Mouse (Mus musculus) heart, embryonic 14.5 days (tissue): ENCODE measurements around the gene Fermt1. TPM values are rescaled to one million over a fixed set of nuclear protein-coding genes. Genes with fewer than 3 reads are reported as not detected.

Experiments used
- ATAC-seq: fragments of 200-750 bp; cut with Nextera tagmentation; 2 replicates; pipeline ENCODE4 v1.8.0; 2017; ENCODE audit warnings: low read depth, moderate TSS enrichment; ENCODE audit not compliant: insufficient number of reproducible peaks, insufficient read depth, low FRiP score
- H3K27ac ChIP-seq, 2 experiments: fragments of 200-500 bp in 1 of 2; fragments of 300-500 bp in 1 of 2; sonication (generic) in 1 of 2; replicated peaks in 1 of 2; 2 replicates each; pipeline ENCODE4 v1.5.1; 2012 to 2014; ENCODE audit warnings: low read depth in 2 of 2, low read length in 2 of 2, control low read depth in 1 of 2, mild to moderate bottlenecking in 1 of 2, mixed read lengths in 1 of 2; ENCODE audit not compliant: control insufficient read depth in 1 of 2, insufficient read depth in 1 of 2
- H3K27me3 ChIP-seq: fragments of 300-500 bp; sonication (generic); 2 replicates; pipeline ENCODE4 v1.6.1; 2014; ENCODE audit warnings: mild to moderate bottlenecking, low read length, control low read depth; ENCODE audit not compliant: control insufficient read depth, insufficient read depth
- H3K36me3 ChIP-seq: fragments of 300-500 bp; sonication (generic); 2 replicates; pipeline ENCODE4 v1.6.1; 2014; ENCODE audit warnings: mild to moderate bottlenecking, control low read depth, low read length, mixed read lengths; ENCODE audit not compliant: control insufficient read depth, insufficient read depth
- H3K4me1 ChIP-seq, 2 experiments: fragments of 200-500 bp in 1 of 2; fragments of 300-500 bp in 1 of 2; sonication (generic) in 1 of 2; 2 replicates each; pipeline ENCODE4 v1.6.1; 2012 to 2014; ENCODE audit warnings: low read length in 2 of 2, control low read depth in 1 of 2, mixed read lengths in 1 of 2; ENCODE audit not compliant: control insufficient read depth in 2 of 2, insufficient read depth in 2 of 2
- H3K4me2 ChIP-seq: fragments of 300-500 bp; sonication (generic); 2 replicates; pipeline ENCODE4 v1.6.1; 2014; ENCODE audit warnings: mild to moderate bottlenecking, low read length
- H3K4me3 ChIP-seq, 2 experiments: fragments of 200-500 bp in 1 of 2; fragments of 300-500 bp in 1 of 2; sonication (generic) in 1 of 2; 2 replicates each; pipeline ENCODE4 v1.5.1; 2012 to 2014; ENCODE audit warnings: low read length in 2 of 2, mild to moderate bottlenecking in 2 of 2, control low read depth in 1 of 2, low read depth in 1 of 2, moderate library complexity in 1 of 2; ENCODE audit not compliant: control insufficient read depth in 1 of 2, insufficient read depth in 1 of 2
- H3K9ac ChIP-seq: fragments of 300-500 bp; sonication (generic); 2 replicates; pipeline ENCODE4 v1.6.1; 2014; ENCODE audit warnings: mild to moderate bottlenecking, low read length
- H3K9me3 ChIP-seq: fragments of 300-500 bp; sonication (generic); 2 replicates; pipeline ENCODE4 v1.6.1; 2016; ENCODE audit warnings: low read length, control low read depth; ENCODE audit not compliant: control insufficient read depth
- WGBS: fragments of 180-500 bp; shearing (Covaris S2); extraction: QIAGEN DNeasy Blood & Tissue Kit; methylation state at CpG from one replicate; pipeline ENCODE4 v1.1.7; 2014; 5-methylcytosine and 5-hydroxymethylcytosine counted together
- polyA plus RNA-seq: library from polyadenylated mRNA; unstranded; fragments of >200 nt; fragmentation: Nextera tagmentation; extraction: Ambion mirVana; gene quantifications from 2 replicates; pipeline ENCODE4 v1.2.1, GENCODE M21; 2014

Gene Fermt1
- polyA plus RNA-seq, 1 experiment from 2014 or later = not detected

DNA sequence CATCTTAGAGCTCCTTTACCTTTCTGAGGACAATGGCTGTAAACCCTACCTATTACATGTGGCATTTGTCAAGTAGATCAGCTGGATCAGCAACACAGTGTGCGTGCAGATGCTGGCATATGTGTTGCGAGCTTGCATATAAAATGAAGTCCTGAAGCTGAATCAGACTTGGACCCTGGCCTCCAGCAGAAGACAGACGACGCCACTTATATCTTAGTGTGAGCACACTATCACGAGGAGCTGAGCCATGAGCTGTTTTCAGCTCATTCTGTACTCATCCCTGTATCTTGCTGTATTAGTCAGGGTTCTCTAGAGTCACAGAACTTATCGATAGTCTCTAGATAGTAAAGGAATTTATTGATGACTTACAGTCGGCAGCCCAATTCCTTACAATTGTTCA lies 60.4 kb downstream of the Fermt1 start:
- Histone ChIP-seq H3K27me3 (peaks cover 7% of the 10 kb centered on the region), H3K9ac (no peak overlapping the region), H3K4me3 (no peak overlapping the region), H3K27ac (no peak overlapping the region), H3K4me1 (peaks cover 5 to 6% of the 10 kb centered on the region in 2 experiments; a peak in 2 of 4 replicates), H3K9me3 (no peaks in the 10 kb centered on the region), H3K4me2 (no peak overlapping the region), H3K36me3 (no peaks in the 10 kb centered on the region)
- WGBS = 67% methylated on average over 6 of the region's 7 CpGs
- ATAC-seq = no peak

DNA sequence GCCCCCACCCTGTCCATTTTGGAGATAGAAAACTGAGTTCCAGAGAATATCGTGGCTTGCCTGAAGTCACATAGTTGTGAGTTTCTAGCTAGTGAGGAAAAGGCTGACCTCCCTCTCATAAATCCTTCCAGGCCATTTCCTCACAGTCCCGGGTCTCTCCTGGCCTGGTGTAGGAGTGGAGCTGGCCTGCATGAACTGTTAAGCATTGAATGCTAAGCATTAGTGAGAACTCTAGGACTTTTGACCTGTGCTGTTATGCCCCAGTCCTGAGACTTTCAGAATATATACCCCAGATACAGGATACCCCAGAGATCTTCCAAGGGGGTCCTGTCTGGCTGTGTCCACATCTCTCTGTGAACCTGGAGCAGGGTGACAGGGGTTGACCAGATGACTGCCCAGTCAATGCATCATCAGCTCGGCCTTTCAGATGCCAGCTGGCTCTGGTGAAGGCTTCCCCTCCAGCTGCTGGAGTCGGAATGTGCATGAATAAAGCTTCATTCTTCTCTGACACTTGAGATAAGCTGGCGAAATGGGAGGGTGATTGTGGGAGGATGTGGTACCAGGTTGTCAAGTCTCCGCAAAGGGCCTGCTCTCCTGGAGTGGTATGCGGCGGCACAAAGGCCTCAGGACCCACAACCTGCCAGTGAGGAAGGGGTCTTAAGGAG lies 61.3 kb downstream of the Fermt1 start:
- no peak; the same call in 1 of the 2 replicates for ATAC-seq
- Histone ChIP-seq H3K27me3 (peaks cover 14% of the 10 kb centered on the region), H3K36me3 (no peaks in the 10 kb centered on the region), H3K9ac (no peak overlapping the region), H3K4me1 (peaks cover 6 to 11% of the 10 kb centered on the region in 2 experiments; a peak in 2 of 4 replicates), H3K4me2 (no peak overlapping the region), H3K27ac (no peak overlapping the region), H3K4me3 (no peak overlapping the region), H3K9me3 (no peaks in the 10 kb centered on the region)
- WGBS = 37% methylated on average over 8 of the region's 8 CpGs

DNA sequence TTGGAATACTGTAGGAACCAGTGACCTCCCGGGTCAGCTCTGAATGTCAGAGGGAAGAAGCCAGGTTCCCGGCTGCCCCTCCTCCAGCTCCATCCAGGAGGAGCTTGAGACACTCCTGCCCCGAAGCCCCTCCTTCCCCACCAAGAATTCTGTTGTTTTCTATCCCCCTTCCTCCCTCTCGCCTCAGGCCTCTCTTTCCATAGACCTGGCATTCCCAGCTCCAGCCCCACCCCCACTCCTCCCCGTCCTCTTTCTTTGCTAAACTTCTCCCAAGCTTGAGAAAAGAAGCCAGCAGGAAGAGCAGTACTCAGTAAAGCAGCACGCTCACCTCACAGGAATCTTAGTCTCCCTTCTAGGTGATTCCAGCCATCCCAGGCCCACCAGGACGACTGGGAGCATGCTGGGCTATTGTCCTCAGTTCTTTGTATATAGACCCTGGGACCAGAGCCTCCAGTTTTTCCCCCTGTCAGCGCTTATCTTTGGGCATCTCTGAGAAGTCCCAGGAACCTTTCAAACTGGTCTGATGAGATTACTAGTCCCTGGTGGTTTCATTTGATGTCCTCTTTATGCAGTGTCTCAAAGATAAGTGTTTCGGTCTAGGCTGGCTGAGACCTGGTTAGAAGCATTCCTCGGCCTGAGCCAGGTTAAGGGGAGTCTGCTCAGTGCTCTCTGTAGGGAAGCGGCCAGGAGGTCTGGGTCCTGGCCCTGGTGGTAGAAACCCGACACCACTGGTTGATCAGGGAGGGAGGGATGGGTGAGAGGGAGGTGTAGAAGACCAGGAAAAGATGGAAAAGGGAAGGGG lies 64.7 kb downstream of the Fermt1 start, which contains the start of gene Lrrn4:
TSS of gene Lrrn4 (minus strand) at position 48 of the 802 bp plus-strand sequence.
- Histone ChIP-seq H3K9ac (peak within 1 kb of the TSS; percentile 64; the same call in 1 of the 2 replicates), H3K9me3 (no peaks in the 10 kb centered on the region), H3K4me3 (peak within 1 kb of the TSS; percentile 59 to 60), H3K4me1 (peaks cover 8 to 17% of the 10 kb centered on the region in 2 experiments; a peak in 2 of 4 replicates), H3K4me2 (peak within 1 kb of the TSS; percentile 97), H3K36me3 (no peaks in the 10 kb centered on the region), H3K27me3 (peaks cover 44% of the 10 kb centered on the region), H3K27ac (no peak within 1 kb of the TSS)
- no peak for ATAC-seq
- 13% methylated on average over 12 of the region's 12 CpGs for WGBS

DNA sequence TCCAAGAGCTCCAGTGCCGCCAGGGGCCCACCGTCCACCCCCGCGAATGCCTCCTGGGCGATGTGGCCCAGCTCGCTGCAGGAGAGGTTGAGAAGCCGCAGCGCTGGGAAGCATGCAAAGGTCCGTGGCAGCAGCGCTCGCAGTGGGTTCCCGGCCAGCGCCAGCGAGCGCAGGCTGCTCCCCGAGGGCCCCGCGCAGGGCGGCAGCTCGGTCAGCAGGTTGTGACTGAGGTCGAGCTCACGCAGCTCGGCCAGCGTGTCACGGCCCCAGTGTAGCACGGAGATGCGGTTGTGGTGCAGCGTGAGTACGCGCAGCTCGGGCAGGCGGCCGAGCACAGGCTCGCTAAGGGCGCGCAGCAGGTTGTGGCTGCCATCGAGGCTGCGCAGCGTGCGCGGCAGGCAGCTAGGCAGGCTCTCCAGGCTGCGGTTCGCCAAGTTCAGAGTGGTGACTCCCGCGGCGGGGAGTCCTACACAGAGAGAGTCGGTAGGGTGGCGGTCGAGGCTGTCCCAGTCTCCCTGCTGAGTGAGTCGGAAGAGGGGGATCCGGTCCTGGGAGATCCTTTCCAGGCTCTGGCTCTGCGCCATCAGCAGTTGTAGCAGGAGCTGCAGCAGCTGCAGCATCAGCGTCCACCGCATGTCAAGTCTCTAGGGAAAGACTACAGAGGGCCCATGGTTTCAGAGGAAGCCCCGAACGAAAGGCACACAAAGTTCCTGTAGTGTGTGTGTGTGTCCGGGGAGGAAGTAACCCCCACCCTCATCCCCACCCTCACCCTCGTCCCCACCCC lies 66.3 kb downstream of the Fermt1 start:
- under 1% methylated on average over 58 of the region's 58 CpGs for WGBS
- Histone ChIP-seq H3K27ac (no peak overlapping the region), H3K36me3 (no peaks in the 10 kb centered on the region), H3K9me3 (no peaks in the 10 kb centered on the region), H3K27me3 (peaks cover 44% of the 10 kb centered on the region), H3K4me1 (peaks cover 7 to 17% of the 10 kb centered on the region in 2 experiments; a peak in 2 of 4 replicates), H3K9ac (peak overlapping the region; percentile 64), H3K4me3 (peak overlapping the region; percentile 59 to 60), H3K4me2 (peak overlapping the region; percentile 97)
- peak; percentile 47; the same call in 1 of the 2 replicates for ATAC-seq

DNA sequence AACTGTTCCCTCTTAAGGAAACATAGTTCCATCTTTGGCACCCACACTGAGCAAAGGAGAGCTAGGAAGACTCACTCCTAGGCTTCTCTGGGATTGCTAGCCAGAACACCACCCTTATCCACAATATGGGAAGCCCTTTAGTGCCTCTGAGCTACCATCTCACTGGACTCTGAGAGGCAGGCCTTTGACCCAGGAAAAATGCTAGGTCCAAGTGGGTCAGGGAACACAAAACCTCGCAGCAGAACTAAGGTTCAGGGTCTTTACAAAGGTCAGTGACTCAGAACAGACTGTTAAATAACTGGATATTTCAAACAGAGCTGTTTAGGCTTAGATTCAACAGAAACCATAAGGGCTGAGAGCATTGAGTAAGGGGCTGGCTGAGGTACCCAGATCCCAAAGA lies 68.7 kb downstream of the Fermt1 start:
- Histone ChIP-seq H3K36me3 (no peaks in the 10 kb centered on the region), H3K27me3 (peaks cover 44% of the 10 kb centered on the region), H3K9ac (no peak overlapping the region), H3K27ac (no peak overlapping the region), H3K4me3 (no peak overlapping the region), H3K4me2 (no peak overlapping the region), H3K4me1 (peaks cover 6 to 17% of the 10 kb centered on the region in 2 experiments; a peak in 2 of 4 replicates), H3K9me3 (no peaks in the 10 kb centered on the region)
- WGBS = 58% methylated on average over 1 of the region's 1 CpGs
- ATAC-seq = no peak

DNA sequence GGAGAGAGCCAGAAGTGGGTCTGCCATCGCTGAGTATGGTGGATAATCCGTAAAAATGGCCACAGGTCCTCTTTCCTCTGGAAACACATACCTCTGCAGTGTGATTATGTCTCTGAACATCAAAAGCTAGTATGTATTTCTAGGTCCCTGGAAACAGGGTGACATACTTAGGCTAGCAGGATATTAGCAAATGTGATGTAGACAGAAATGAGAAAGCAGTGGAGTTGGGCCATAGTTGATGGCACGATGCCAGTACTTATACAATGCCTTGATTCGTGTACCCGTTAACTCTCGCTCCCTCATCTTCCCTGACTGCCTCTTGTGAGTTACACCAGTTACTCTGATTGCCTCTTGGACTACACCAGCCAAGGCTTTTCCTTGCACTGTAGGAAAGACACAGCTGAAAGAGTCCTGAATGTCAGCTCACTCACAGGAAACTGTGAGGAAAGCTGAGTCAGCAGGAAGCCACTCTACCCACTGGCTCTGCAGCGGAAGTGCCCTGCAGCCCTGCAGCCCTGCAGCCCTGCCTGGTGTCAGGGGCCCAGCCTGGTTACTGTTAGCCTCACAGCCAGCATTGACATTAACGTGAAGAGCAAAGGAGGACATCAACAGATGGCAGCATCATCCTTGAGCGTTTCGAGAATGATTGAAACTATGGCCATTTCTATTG lies 71.9 kb downstream of the Fermt1 start:
- no peaks in the 10 kb centered on the region for H3K36me3 ChIP-seq
- H3K4me2 ChIP-seq = no peak overlapping the region
- 0 out of 4 replicates have a peak, but pooled peaks cover under 1% of the 10 kb centered on the region in 2 experiments for H3K4me1 ChIP-seq
- 80% methylated on average over 10 of the region's 10 CpGs for WGBS
- no peaks in the 10 kb centered on the region for H3K9me3 ChIP-seq
- H3K27me3 ChIP-seq = peaks cover 23% of the 10 kb centered on the region
- no peak overlapping the region for H3K27ac ChIP-seq
- no peak for ATAC-seq
- no peak overlapping the region for H3K4me3 ChIP-seq
- H3K9ac ChIP-seq = no peak overlapping the region

DNA sequence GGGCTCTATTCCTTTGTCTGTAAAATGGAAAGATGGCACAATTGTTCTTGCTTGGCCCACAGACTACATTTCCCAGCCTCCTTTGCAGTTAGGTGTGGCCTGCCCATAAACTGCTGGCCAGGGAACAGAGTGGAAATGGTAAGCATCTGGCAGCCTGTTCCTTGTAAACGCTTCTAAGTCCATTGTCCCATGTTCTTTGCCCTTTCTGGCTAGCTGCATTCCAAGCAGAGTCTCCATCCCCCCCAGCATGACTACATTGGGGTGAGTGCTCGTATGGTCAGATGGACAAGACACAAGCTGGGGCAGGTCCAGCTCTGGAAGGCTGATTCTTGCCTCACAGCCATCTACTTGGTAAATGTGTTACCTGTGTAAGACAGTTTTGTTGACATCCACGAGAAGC lies 74.0 kb downstream of the Fermt1 start:
- 79% methylated on average over 3 of the region's 3 CpGs for WGBS
- Histone ChIP-seq H3K9ac (no peak overlapping the region), H3K4me3 (no peak overlapping the region), H3K27ac (no peak overlapping the region), H3K9me3 (no peaks in the 10 kb centered on the region), H3K36me3 (peaks cover 5% of the 10 kb centered on the region; the same call in 1 of the 2 replicates), H3K4me2 (no peak overlapping the region), H3K4me1 (no peaks in the 10 kb centered on the region), H3K27me3 (0 out of 2 replicates have a peak, but pooled peaks cover 2% of the 10 kb centered on the region)
- ATAC-seq = no peak
